Mouse (Mus musculus) forebrain, embryonic 16.5 days (tissue): ENCODE measurements around the gene Tmem247. TPM values are rescaled to one million over a fixed set of nuclear protein-coding genes. Genes with fewer than 3 reads are reported as not detected.

ENCODE experiments used
- ATAC-seq: fragments of 200-750 bp; cut with Nextera tagmentation; 2 replicates; pipeline ENCODE4 v1.8.0; 2017; ENCODE audit warnings: mild to moderate bottlenecking, moderate library complexity
- H3K27ac ChIP-seq: fragments of 300-500 bp; sonication (generic); 2 replicates; pipeline ENCODE4 v1.5.1; 2014; ENCODE audit warnings: low read length, control low read depth
- H3K27me3 ChIP-seq: fragments of 300-500 bp; sonication (generic); replicated peaks from 2 replicates; pipeline ENCODE4 v1.6.1; 2014; ENCODE audit warnings: low read length; ENCODE audit not compliant: control insufficient read depth, insufficient read depth
- H3K36me3 ChIP-seq: fragments of 300-500 bp; sonication (generic); 2 replicates; pipeline ENCODE4 v1.6.1; 2014; ENCODE audit not compliant: control insufficient read depth, insufficient read depth
- H3K4me1 ChIP-seq: fragments of 300-500 bp; sonication (generic); replicated peaks from 2 replicates; pipeline ENCODE4 v1.6.1; 2014; ENCODE audit warnings: low read length; ENCODE audit not compliant: control insufficient read depth, insufficient read depth
- H3K4me2 ChIP-seq: fragments of 300-500 bp; sonication (generic); 2 replicates; pipeline ENCODE4 v1.6.1; 2014; ENCODE audit warnings: mild to moderate bottlenecking, low read length, control low read depth
- H3K4me3 ChIP-seq: fragments of 300-500 bp; sonication (generic); replicated peaks from 2 replicates; pipeline ENCODE4 v1.5.1; 2014; ENCODE audit warnings: mild to moderate bottlenecking, low read length, control low read depth
- H3K9ac ChIP-seq: fragments of 300-500 bp; sonication (generic); replicated peaks from 2 replicates; pipeline ENCODE4 v1.6.1; 2014; ENCODE audit warnings: low read depth, low read length, control low read depth
- H3K9me3 ChIP-seq: fragments of 300-500 bp; sonication (generic); 2 replicates; pipeline ENCODE4 v1.6.1; 2016; ENCODE audit warnings: low read length; ENCODE audit not compliant: control insufficient read depth
- WGBS: fragments of 180-500 bp; shearing (Covaris S2); extraction: QIAGEN DNeasy Blood & Tissue Kit; methylation state at CpG from one replicate; pipeline ENCODE4 v1.1.7; 2014; 5-methylcytosine and 5-hydroxymethylcytosine counted together
- polyA plus RNA-seq: library from polyadenylated mRNA; unstranded; fragments of >200 nt; fragmentation: Nextera tagmentation; extraction: Ambion mirVana; gene quantifications from 2 replicates; pipeline ENCODE4 v1.2.1, GENCODE M21; 2015

Tmem247 gene
- polyA plus RNA-seq = not detected in 2 replicates

DNA sequence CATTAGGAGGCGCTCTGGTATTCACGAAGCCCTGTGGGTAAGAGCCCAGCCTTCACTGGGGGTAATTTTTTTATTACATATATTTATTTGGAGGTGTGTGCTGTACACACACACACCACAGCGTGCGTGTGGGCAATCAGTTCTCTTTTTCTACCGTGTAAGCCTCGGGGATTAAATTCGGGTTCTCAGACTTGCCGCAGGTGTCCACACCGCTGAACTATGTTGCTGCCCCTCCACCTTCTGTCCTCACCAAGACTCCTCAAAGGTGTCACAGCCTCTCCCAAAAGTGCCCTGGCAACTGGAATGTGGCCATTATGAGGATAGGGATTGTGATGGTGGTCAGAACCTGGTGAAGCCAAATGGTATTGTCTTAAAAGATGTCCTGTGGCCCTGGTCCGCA is at the start of gene Tmem247:
Tmem247 (plus strand) TSS at position 301 of the 400 bp plus-strand sequence.
- no peak for ATAC-seq
- WGBS = 90% methylated on average over 10 of the region's 10 CpGs
- Histone ChIP-seq H3K27ac (no peak within 1 kb of the TSS), H3K9me3 (no peaks in the 10 kb centered on the region), H3K4me1 (no peaks in the 10 kb centered on the region), H3K27me3 (no peaks in the 10 kb centered on the region), H3K4me3 (no peak within 1 kb of the TSS), H3K9ac (no peak within 1 kb of the TSS), H3K36me3 (no peaks in the 10 kb centered on the region), H3K4me2 (no peak within 1 kb of the TSS)

DNA sequence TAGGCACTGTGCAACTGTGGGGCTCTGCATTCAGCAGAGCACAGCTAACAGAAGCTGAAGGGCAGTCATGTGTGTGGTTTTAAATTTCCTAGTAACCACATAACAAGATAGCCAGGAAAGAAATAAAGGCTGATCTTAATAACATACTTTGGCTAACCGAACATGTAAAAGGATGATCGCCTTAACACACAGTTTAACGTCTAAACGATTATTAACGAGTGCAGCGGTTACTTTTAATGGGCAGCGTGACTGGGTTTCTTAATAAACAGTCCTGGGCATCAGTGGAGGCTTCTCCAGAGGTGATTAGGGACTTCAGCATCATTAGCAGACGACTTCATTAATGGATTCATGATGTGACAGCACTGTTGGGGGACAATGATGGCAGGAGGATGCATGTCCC is 46.6 kb upstream of the Tmem247 start:
- Histone ChIP-seq H3K36me3 (no peaks in the 10 kb centered on the region), H3K9ac (no peak overlapping the region), H3K4me2 (no peak overlapping the region), H3K4me3 (no peak overlapping the region), H3K27me3 (no peaks in the 10 kb centered on the region), H3K27ac (no peak overlapping the region), H3K9me3 (no peaks in the 10 kb centered on the region), H3K4me1 (no peaks in the 10 kb centered on the region)
- WGBS = 33% methylated on average over 8 of the region's 8 CpGs
- no peak for ATAC-seq

- Histone ChIP-seq H3K36me3 (no peaks in the 10 kb centered on the region), H3K9me3 (no peaks in the 10 kb centered on the region), H3K4me2 (no peak overlapping the region), H3K9ac (no peak overlapping the region), H3K27ac (no peak overlapping the region), H3K4me1 (no peaks in the 10 kb centered on the region), H3K4me3 (no peak overlapping the region), H3K27me3 (no peaks in the 10 kb centered on the region)
- no peak for ATAC-seq
- 74% methylated on average over 6 of the region's 6 CpGs for WGBS
Measured at GRCm38 (mm10) chr17:86872643-86873042, 44.5 kb upstream of the Tmem247 start.

DNA sequence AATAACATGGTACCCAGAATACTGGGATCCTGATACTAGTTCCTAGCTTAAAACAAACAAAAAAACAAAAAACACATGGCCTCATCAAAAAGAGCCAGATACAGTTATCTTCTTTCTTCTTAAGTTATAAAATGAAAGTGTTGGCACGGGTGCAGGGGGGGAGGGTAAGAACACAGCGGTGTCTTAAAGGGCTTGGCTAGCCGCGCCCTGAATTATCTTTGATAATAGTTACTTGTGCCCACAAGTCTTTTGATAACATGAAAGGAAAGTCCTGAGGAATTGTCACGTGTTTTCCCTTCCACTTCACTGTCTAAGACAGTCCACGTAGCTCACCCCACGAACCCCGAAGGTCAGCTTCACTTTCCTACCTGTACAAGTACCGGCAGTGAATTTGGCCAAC is 40.2 kb upstream of the Tmem247 start:
- Histone ChIP-seq H3K9ac (no peak overlapping the region), H3K4me3 (no peak overlapping the region), H3K9me3 (no peaks in the 10 kb centered on the region), H3K4me2 (no peak overlapping the region), H3K36me3 (no peaks in the 10 kb centered on the region), H3K27me3 (no peaks in the 10 kb centered on the region), H3K27ac (no peak overlapping the region), H3K4me1 (peaks cover 5% of the 10 kb centered on the region; the same call in 1 of the 2 replicates)
- 91% methylated on average over 9 of the region's 9 CpGs for WGBS
- no peak for ATAC-seq

DNA sequence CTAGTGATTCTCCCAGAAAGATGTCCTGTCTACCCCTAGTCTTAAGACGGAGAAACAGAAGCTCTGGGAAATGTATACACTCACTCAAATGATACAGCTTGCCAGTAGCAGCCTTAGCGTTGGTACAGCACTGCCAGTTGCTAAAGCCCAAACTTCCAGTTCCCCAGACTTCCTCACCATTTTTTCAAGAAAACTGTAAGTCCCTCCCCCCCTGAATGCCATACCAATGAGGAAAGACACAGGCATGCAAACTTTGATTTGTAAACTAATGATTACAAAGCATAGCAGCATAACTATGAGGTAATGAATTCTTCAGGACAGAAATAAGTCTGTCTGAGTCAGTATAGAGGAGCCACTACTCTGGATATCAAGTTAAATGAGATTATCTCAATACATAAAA is 39.4 kb upstream of the Tmem247 start:
- H3K36me3 ChIP-seq = no peaks in the 10 kb centered on the region
- 77% methylated on average over 2 of the region's 2 CpGs for WGBS
- H3K4me2 ChIP-seq = no peak overlapping the region
- no peak overlapping the region for H3K9ac ChIP-seq
- no peak overlapping the region for H3K4me3 ChIP-seq
- no peak overlapping the region for H3K27ac ChIP-seq
- H3K27me3 ChIP-seq = no peaks in the 10 kb centered on the region
- no peak for ATAC-seq
- H3K9me3 ChIP-seq = no peaks in the 10 kb centered on the region
- peaks cover 5% of the 10 kb centered on the region; the same call in 1 of the 2 replicates for H3K4me1 ChIP-seq

DNA sequence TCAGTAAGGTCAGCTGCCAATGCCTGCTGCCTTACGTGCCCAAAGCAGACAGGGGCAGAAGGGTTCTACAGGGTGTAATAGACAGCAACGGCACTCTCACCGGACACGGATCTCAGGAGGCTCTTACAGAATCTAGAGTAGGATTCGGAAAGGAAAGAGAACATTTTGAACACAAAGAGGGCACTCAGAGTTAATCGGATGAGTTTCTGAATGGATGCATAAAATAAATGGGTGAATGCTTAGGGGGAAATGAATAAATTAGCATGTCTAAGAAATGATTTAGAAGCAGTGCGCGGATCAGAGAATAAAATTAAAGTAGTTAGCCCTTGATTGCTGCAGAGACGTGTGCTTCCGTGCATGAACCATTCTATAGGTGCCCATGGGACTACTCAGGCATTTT is 37.1 kb upstream of the Tmem247 start:
- no peaks in the 10 kb centered on the region for H3K9me3 ChIP-seq
- WGBS = 13% methylated on average over 10 of the region's 10 CpGs
- H3K36me3 ChIP-seq = no peaks in the 10 kb centered on the region
- H3K27me3 ChIP-seq = no peaks in the 10 kb centered on the region
- peak overlapping the region; percentile 21; the same call in 1 of the 2 replicates for H3K4me2 ChIP-seq
- no peak overlapping the region for H3K9ac ChIP-seq
- no peak overlapping the region for H3K27ac ChIP-seq
- no peak overlapping the region for H3K4me3 ChIP-seq
- H3K4me1 ChIP-seq = peaks cover 5% of the 10 kb centered on the region; the same call in 1 of the 2 replicates
- ATAC-seq = 0 out of 2 replicates have a peak, but pooled peaks have one; percentile 15

- Histone ChIP-seq H3K27ac (no peak overlapping the region), H3K9me3 (no peaks in the 10 kb centered on the region), H3K36me3 (no peaks in the 10 kb centered on the region), H3K4me2 (peak overlapping the region; percentile 21; the same call in 1 of the 2 replicates), H3K4me1 (peaks cover 5% of the 10 kb centered on the region; the same call in 1 of the 2 replicates), H3K4me3 (no peak overlapping the region), H3K9ac (no peak overlapping the region), H3K27me3 (no peaks in the 10 kb centered on the region)
- 89% methylated on average over 4 of the region's 4 CpGs for WGBS
- ATAC-seq = no peak
Measured at GRCm38 (mm10) chr17:86880461-86881044, 36.6 kb upstream of the Tmem247 start.

DNA sequence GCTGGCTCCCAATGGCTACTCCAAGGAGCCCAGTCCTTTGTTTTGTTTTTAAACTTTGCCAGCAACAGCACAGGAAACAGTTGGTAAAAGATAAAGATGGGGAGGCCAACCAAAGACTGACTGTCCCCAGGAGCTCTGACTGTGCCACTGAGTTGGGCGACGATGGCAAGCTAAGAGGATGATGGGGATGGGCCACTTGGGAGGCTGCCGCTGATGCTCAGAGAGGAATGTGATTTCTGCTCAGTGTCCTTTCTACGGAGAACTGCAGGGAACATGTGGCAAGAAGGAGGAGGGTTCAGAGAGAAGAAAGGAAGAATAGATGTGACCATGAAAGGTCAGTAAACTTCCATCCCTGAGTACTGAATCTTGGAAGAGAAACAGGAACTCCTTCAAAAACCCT is 22.0 kb upstream of the Tmem247 start:
- Histone ChIP-seq H3K9me3 (no peaks in the 10 kb centered on the region), H3K4me3 (no peak overlapping the region), H3K27me3 (no peaks in the 10 kb centered on the region), H3K9ac (no peak overlapping the region), H3K4me2 (no peak overlapping the region), H3K27ac (no peak overlapping the region), H3K36me3 (no peaks in the 10 kb centered on the region), H3K4me1 (no peaks in the 10 kb centered on the region)
- no peak for ATAC-seq
- 75% methylated on average over 4 of the region's 4 CpGs for WGBS

- no peak overlapping the region for H3K4me2 ChIP-seq
- H3K36me3 ChIP-seq = no peaks in the 10 kb centered on the region
- 89% methylated on average over 6 of the region's 6 CpGs for WGBS
- H3K9ac ChIP-seq = no peak overlapping the region
- H3K27me3 ChIP-seq = no peaks in the 10 kb centered on the region
- no peaks in the 10 kb centered on the region for H3K9me3 ChIP-seq
- ATAC-seq = no peak
- no peak overlapping the region for H3K27ac ChIP-seq
- no peaks in the 10 kb centered on the region for H3K4me1 ChIP-seq
- no peak overlapping the region for H3K4me3 ChIP-seq
Measured at GRCm38 (mm10) chr17:86897486-86898165, 19.5 kb upstream of the Tmem247 start.
